Mouse (Mus musculus) induced T-regulatory cell, adult 2 months (primary cell): ENCODE measurements around the gene Rassf10.
"Not testable (repeated sequence)": the region's sequence is repeated elsewhere in the genome, so short reads cannot be mapped to it uniquely, and the experiment has no call there.

Experiments
- DNase-seq: peaks from one replicate; pipeline ENCODE4 v3.0.0-alpha.2; 2012; ENCODE audit warnings: low read depth

The Rassf10 gene

DNA sequence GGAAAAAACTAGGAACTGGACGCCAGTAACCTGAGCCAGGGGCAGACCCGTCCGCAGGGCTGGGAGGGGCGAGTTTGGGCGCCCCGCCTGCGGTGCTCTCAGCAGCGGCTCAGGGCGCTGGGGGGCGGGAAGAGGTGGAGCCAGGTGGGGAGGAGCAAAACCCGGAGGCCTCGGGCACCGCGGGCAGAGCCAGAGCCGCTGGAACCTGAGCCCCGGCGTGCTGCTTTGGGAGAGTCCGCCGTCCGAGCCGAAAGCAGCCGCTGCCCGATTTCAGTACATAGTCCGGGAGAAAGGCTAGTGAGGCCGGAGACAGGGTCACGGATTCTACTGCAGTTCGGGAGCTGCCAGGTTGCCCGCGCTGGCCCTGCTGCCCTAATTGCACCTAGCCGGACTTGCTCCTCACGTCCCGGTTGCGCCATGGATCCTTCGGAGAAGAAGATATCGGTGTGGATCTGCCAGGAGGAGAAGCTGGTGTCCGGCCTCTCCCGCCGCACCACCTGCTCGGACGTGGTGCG is at the start of gene Rassf10:
Gene Rassf10 (plus strand): TSS at position 186 of the 515 bp plus-strand sequence.
- no peak for DNase-seq

- no peak for DNase-seq
Measured at GRCm38 (mm10) chr7:112906848-112907247, 46.9 kb upstream of the Rassf10 start.

- no peak for DNase-seq
Measured at GRCm38 (mm10) chr7:112907468-112907867, 46.3 kb upstream of the Rassf10 start.

DNA sequence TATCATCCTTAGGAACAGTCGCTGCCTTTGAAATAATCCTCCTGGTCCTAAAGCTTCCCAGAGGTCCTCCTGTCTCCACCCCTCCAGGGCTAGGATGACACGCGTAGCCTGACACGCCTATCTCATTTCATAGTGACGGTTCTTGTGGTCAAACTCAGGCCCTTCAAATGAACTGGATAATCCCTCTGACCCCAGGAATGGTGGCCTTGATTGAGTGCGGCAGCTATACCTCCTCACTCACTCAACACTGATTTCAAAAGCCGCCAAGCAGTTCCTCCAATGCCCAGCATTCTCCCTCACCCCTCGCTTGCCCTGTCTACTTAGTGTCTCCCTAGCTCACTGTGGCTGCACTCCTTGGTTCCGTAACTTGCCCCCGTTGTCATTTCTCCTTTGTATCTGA is 44.6 kb upstream of the Rassf10 start:
- no peak for DNase-seq

DNA sequence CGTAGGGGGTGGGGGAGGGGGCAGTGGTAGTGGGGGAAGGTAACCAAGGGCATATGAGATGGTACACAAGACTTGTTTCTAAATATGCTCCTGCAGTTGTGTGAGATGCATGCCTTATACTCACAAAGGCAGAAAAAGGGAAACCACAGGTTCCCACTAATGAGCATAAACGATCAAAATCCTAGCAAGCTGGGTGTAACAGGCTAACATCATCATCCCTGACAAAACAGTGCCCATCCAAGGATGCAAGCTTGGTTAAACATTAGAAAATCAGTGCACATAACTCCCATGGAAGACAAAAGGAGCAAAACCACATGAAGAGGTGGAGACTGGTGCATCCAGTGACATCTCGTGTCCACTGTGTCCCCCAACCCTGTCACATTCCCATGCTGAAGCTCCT is 40.8 kb upstream of the Rassf10 start:
- no peak for DNase-seq

DNA sequence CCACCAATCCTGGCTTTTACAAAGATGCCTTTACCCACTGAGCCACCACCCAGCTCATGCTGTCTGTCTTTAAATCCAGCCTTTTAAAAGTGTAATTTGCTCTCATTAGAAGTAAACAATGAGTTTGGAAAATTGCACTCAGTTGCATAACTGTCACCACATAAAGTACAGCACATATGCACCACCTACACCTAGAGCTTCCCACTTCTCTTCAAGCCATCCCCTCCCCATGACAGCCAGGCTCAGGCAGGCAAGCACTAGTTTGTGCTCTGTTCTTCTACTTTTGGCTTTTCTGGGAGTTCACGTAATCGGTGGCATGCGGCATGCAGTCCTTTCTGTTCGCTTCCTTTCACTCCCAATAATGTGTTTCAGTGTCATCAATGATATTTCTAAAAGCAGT is 38.2 kb upstream of the Rassf10 start:
- DNase-seq = no peak

GRCm38 (mm10) chr7:112917613-112918278 is 36.0 kb upstream of the Rassf10 start:
- DNase-seq = peak; percentile 19

DNA sequence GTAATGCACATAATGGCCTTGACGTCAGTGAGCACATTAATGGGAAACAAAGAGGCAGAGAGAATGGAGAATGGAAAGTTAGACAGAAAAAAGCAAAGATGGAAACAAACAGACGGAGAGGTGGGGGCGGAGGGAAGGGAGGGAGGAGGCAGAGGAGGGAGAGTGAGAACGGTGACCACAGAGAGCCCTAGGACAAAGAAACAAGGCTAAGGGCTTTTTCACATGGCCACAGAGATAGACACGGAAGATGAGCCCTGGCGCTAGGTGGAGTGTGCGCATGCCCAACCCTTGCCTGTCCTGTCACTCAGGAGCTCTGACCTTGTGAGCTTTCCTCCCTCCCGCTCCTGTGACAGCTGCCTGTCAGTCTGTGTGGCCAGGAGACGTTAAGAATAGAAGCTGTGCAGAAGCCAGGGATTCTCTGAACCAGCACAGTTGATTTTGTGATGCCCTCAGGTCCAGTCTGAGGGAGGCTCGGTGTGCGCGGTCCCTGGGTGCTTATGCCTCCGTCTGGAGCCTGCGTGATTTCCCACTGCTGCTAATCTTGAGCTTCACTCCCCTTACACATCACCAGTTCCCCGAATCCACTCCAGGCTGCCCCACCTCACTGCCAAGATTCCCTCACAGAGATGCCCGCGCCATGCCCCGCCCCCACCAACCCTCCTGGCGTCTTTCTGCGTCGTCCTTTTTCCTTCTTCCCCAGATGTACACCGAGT is 35.3 kb upstream of the Rassf10 start:
- DNase-seq = peak; percentile 22

DNA sequence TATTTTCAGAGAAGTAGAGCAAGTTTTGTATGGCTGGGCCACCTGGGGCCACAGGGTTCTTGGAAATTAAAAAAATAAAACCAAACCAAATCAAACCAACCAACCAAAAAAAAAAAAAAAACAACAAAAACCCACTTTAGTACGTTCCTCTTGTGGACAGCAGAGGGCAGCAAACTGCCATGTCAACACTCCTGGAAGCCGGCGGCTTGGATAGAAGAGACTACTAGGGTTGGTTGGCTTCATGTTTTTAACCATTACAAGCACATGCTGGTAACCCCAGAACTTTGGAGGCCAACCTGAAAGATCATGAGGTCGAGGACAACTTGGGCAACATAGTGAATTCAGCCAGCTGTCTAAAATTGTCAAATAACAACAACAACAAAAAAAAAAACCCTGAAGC is 33.9 kb upstream of the Rassf10 start:
- peak; percentile 47 for DNase-seq

- DNase-seq = no peak
Measured at GRCm38 (mm10) chr7:112922801-112923200, 31.0 kb upstream of the Rassf10 start.

- DNase-seq = no peak
Measured at GRCm38 (mm10) chr7:112923712-112924111, 30.1 kb upstream of the Rassf10 start.

GRCm38 (mm10) chr7:112930669-112931068 is 23.1 kb upstream of the Rassf10 start:
- no peak for DNase-seq

DNA sequence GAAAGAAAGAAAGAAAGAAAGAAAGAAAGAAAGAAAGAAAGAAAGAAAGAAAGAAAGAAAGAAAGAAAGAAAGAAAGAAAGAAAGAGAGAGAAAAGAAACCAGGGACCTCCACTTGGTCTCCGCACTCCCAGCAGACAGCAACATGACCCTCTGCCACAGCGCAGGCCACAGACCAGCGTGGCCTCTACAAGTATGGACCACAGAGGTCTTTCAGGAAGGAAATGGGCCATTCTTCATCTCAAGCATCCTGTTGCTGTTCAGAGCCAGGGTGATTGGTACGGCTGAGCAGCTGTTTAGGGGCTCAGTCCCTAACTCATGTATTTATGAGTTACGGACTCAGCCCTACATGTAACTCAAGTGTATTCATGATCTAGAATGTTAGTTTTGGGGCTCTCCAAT is 17.9 kb upstream of the Rassf10 start:
- DNase-seq = not testable (repeated sequence)

DNA sequence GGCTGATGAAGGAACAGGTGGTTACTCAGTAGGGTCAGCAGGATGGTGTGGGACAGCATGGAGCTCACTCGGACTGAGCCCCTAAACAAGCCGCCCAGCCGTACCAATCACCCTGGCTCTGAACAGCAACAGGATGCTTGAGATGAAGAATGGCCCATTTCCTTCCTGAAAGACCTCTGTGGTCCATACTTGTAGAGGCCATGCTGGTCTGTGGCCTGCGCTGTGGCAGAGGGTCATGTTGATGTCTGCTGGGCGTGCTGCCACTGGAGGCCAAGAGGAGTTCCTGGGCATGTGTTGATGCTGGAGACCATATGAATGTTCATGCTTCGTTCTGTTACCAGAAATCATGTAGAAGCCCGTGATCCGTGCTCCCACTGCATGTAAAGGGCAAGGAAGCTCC is 16.7 kb upstream of the Rassf10 start:
- DNase-seq = no peak

DNA sequence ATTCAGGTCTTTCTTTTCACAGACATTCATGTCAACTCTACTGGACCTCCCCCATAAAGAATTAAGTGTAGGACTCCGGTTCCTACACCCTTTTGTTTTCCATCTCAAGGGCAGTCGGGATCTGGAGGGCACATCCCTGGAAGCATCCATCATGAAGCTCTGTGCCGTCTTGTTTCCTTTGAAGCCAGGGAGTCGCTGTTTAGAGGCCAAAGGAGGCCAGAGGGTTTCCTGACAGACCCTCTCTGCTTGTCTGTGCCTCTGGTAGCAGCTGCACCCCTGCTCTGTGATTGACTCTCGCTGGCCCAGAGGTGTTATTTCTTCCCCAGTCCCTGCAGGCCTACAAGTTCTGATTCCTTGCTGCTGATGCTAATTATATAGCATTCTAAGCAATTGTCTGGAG is 14.8 kb upstream of the Rassf10 start:
- no peak for DNase-seq

DNA sequence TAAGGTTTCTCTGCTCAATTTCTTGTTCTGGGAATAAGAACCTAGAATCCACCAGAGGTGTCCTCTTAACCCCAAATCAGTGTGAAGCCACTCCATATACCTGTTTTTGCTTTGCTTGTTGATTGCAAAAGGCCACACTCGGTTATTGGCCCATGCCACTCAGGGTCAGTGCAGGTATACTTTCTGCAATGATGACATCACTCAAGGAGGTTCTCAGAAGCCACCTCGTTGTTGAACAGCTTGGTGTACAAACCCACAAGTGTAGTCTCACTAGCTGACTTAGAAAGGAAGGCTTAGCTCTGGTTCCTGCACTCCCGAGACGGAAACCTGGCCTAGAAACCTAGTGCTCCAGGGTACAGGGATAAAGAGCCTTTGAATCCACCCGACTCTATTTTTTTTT is 11.2 kb upstream of the Rassf10 start:
- DNase-seq = no peak

- no peak for DNase-seq
Measured at GRCm38 (mm10) chr7:112943056-112943455, 10.7 kb upstream of the Rassf10 start.

- no peak for DNase-seq
Measured at GRCm38 (mm10) chr7:112946706-112947105, 7.1 kb upstream of the Rassf10 start.

DNA sequence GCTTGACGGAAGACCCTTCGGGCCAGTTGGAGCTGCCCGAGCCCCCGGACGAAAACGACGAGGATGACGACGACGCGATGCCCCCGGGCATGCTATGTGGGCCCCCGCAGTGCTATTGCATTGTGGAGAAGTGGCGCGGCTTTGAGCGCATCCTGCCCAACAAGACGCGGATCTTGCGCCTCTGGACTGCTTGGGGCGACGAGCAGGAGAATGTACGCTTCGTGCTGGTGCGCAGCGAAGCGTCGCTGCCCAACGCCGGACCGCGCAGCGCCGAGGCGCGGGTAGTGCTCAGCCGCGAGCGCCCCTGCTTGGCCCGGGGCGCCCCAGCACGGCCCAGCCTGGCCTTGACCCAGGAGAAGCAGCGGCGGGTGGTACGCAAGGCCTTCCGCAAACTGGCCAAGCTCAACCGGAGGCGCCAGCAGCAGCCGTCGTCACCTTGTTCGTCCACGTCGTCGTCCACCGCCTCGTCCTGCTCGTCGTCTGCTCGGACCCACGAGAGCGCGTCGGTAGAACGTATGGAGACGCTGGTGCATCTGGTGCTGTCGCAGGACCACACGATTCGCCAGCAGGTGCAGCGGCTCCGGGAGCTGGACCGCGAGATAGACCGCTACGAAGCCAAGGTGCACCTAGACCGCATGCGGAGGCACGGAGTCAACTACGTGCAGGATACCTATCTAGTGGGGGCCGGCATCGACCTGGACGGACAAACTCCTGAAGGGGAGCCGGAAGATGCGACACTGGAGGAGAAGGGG is 765 bp downstream of the Rassf10 start:
- no peak for DNase-seq

DNA sequence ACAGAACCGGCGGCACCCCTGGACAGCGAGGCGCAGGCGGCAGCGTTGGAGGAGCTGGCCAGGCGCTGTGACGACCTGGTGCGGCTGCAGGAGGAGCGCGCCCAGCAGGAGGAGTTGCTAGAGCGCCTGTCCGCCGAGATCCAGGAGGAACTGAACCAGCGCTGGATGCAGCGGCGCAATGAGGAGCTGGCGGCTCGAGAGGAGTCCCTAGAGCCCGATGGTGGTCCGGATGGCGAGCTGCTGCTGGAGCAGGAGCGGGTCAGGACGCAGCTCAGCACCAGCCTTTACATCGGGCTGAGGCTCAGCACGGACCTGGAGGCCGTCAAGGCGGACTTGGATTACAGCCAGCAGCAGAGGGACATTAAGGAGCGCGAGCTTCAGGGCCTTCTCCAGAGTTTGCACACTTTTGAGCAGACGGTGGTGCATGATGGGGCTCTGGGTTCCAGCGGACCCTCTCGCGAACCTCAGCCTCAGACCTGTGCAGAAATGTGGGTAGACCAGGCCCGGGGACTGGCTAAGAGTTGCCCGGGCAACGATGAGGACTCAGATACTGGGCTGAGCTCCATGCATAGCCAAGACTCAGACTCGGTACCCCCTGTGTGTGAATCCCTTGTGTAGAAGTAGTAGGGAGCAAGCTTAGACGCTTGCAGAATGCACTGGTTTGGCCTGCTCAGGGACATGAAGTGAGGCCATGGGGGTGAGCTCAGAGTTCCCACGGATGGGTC is 1.5 kb downstream of the Rassf10 start:
- DNase-seq = no peak

DNA sequence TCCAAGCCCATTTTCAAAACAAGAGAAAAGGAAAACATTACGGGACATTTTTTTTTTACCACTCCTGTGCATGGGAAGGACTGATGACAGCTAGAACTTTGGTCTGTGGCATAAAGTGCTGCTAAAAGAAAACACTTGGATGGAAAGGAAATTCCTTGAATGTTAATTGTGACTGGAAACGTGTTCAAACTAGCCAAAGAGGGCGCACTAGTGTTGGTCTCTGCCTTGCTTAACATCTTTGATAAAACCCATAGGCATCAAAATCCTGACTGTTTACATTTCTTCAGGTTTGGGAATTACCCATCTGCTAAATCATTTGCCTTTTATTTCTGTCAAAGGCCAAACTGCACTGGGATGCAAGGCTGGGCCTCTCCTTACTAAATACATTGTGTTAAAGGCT is 2.2 kb downstream of the Rassf10 start:
- no peak for DNase-seq

- DNase-seq = no peak
Measured at GRCm38 (mm10) chr7:112956961-112957360, 3.2 kb downstream of the Rassf10 start.
